In genomic region chr17:45663106-45663919, GRCm38 (mm10) we compare ENCODE assay signal across 9 mouse cellular contexts. TPM values are rescaled to one million over a fixed set of nuclear protein-coding genes. Genes with fewer than 3 reads are reported as not detected.
DNase-seq lines count a peak whose midpoint lies in the region; ATAC-seq and TF ChIP-seq lines count a peak whose summit lies in the region.
"Had no signal": no experiment of that assay in that cellular context is flagged by ENCODE, and none has a peak within 500 bp of the region (broad histone marks: within the 10 kb centered on the region; RNA-seq: fewer than 3 reads in every experiment).

No protein-coding gene starts in this region.

- H3K4me3 ChIP-seq in ES-E14 (ENCODE audit: insufficient read depth in 1 of 2, low read depth in 1 of 2, low read length in 2 of 2, poor library complexity in 1 of 2, severe bottlenecking in 1 of 2): no peak overlapping the region
- no peak overlapping the region for H3K4me3 ChIP-seq in forebrain, embryonic 16.5 days (replicated peaks; ENCODE audit: low read length)
- no peak overlapping the region for H3K4me3 ChIP-seq in hindbrain, embryonic 11.5 days (ENCODE audit: low read depth, low read length)
- no peak overlapping the region for H3K4me3 ChIP-seq in lung, embryonic 16.5 days (ENCODE audit: low read length)

- peaks cover 0 to 26% of the 10 kb centered on the region in 2 experiments; a peak in 2 of 4 replicates for H3K4me1 ChIP-seq in ES-E14 (ENCODE audit: control insufficient read depth in 2 of 2, insufficient read depth in 2 of 2, low read length in 2 of 2, poor library complexity in 1 of 2)
- H3K4me1 ChIP-seq in forebrain, embryonic 16.5 days (replicated peaks; ENCODE audit: control insufficient read depth, insufficient read depth, low read length): no peaks in the 10 kb centered on the region
- H3K4me1 ChIP-seq in hindbrain, embryonic 11.5 days (replicated peaks; ENCODE audit: control insufficient read depth, insufficient read depth, low read length): no peaks in the 10 kb centered on the region
- H3K4me1 ChIP-seq in lung, embryonic 16.5 days (replicated peaks; ENCODE audit: control insufficient read depth, insufficient read depth, low read length): no peaks in the 10 kb centered on the region

- WGBS in forebrain, embryonic 16.5 days: 19% methylated on average over 27 of the region's 27 CpGs
- 23% methylated on average over 27 of the region's 27 CpGs for WGBS in hindbrain, embryonic 11.5 days
- 27% methylated on average over 27 of the region's 27 CpGs for WGBS in lung, embryonic 16.5 days

- H3K27me3 ChIP-seq in forebrain, embryonic 16.5 days (replicated peaks; ENCODE audit: control insufficient read depth, insufficient read depth, low read length): no peaks in the 10 kb centered on the region
- no peaks in the 10 kb centered on the region for H3K27me3 ChIP-seq in hindbrain, embryonic 11.5 days (ENCODE audit: control insufficient read depth, insufficient read depth, low read length)
- no peaks in the 10 kb centered on the region for H3K27me3 ChIP-seq in lung, embryonic 16.5 days (ENCODE audit: control insufficient read depth, insufficient read depth, low read depth, low read length)

- in situ Hi-C loops in ES-E14 (cut with MboI; ENCODE audit: low sequenced_read_pairs in 2 of 2, unreplicated experiment in 2 of 2): no loop called here

- peak; percentile 70 for DNase-seq in ES-E14 (ENCODE audit: low read depth, low spot score)
- DNase-seq in cerebellum, adult 11-12 months: peak; percentile 81
- peak; percentile 90 for DNase-seq in hindbrain, embryonic 11.5 days (ENCODE audit: low spot score)
- peak; percentile 66 for DNase-seq in layer of hippocampus, adult 9-11 months
- DNase-seq in retina, adult 2 months (ENCODE audit: low read depth, low spot score): peak; percentile 49
- peak; percentile 73 to 77 for DNase-seq in thymus, postnatal 36 days

- H3K36me3 ChIP-seq in ES-E14 (ENCODE audit: control insufficient read depth, insufficient read depth, low read length, poor library complexity, severe bottlenecking): peaks cover 38% of the 10 kb centered on the region
- H3K36me3 ChIP-seq in forebrain, embryonic 16.5 days (ENCODE audit: control insufficient read depth, insufficient read depth): peaks cover 33% of the 10 kb centered on the region
- H3K36me3 ChIP-seq in hindbrain, embryonic 11.5 days (ENCODE audit: control insufficient read depth, insufficient read depth, low read length): peaks cover 3% of the 10 kb centered on the region
- peaks cover 20% of the 10 kb centered on the region for H3K36me3 ChIP-seq in lung, embryonic 16.5 days (ENCODE audit: control insufficient read depth, insufficient read depth, low read length)

- H3K27ac ChIP-seq in ES-E14 (ENCODE audit: insufficient read depth, low read depth, low read length, poor library complexity, severe bottlenecking): no peak overlapping the region
- H3K27ac ChIP-seq in forebrain, embryonic 16.5 days (ENCODE audit: low read length): no peak overlapping the region
- H3K27ac ChIP-seq in hindbrain, embryonic 11.5 days (ENCODE audit: low read depth, low read length): no peak overlapping the region
- no peak overlapping the region for H3K27ac ChIP-seq in lung, embryonic 16.5 days (ENCODE audit: low read length)
- H3K27ac ChIP-seq: macrophage had no signal

- peak overlapping the region; percentile 3; the same call in 1 of the 2 replicates for H3K4me2 ChIP-seq in forebrain, embryonic 16.5 days (ENCODE audit: low read length)
- no peak overlapping the region for H3K4me2 ChIP-seq in hindbrain, embryonic 11.5 days (replicated peaks; ENCODE audit: low read depth, low read length)
- H3K4me2 ChIP-seq in lung, embryonic 16.5 days (ENCODE audit: low read depth, low read length): peak overlapping the region; percentile 23; the same call in 1 of the 2 replicates

- H3K9ac ChIP-seq in ES-E14 (ENCODE audit: insufficient read depth, low read depth, low read length, poor library complexity, severe bottlenecking): peak overlapping the region; percentile 33; the same call in 1 of the 2 replicates
- no peak overlapping the region for H3K9ac ChIP-seq in forebrain, embryonic 16.5 days (replicated peaks; ENCODE audit: low read depth, low read length)
- H3K9ac ChIP-seq in hindbrain, embryonic 11.5 days (ENCODE audit: low read depth, low read length): no peak overlapping the region
- no peak overlapping the region for H3K9ac ChIP-seq in lung, embryonic 16.5 days (ENCODE audit: low read length)

- H3K9me3 ChIP-seq in ES-E14 (ENCODE audit: control insufficient read depth, insufficient read depth, low read depth, low read length): no peaks in the 10 kb centered on the region
- no peaks in the 10 kb centered on the region for H3K9me3 ChIP-seq in forebrain, embryonic 16.5 days (ENCODE audit: control insufficient read depth, low read length)
- no peaks in the 10 kb centered on the region for H3K9me3 ChIP-seq in hindbrain, embryonic 11.5 days (ENCODE audit: control insufficient read depth, low read length)
- H3K9me3 ChIP-seq in lung, embryonic 16.5 days (ENCODE audit: control insufficient read depth, low read length): no peaks in the 10 kb centered on the region

- peak; percentile 77 for ATAC-seq in forebrain, embryonic 16.5 days
- ATAC-seq in hindbrain, embryonic 11.5 days (ENCODE audit: low FRiP score): peak; percentile 53
- ATAC-seq in lung, embryonic 16.5 days (ENCODE audit: low read depth): peak; percentile 59

TF ChIP-seq in ES-E14, 5 proteins besides CTCF, POLR2A, EP300 and RAD21:
- TF ChIP-seq ZC3H11A (IDR thresholded peaks at IDR 0.05; ENCODE audit: borderline replicate concordance, low read depth, low read length) (0 out of 2 replicates have a peak, but pooled peaks have one; percentile 17), CHD2 (IDR thresholded peaks at IDR 0.05; ENCODE audit: low read depth, low read length) (no peak)

RNA-seq across cellular contexts. Expression of gene Capn11, which starts 4.2 kb away (rescaled TPM):
- total RNA-seq in ES-E14 (2012; rRNA removed): 0.48 TPM in 1 of 2 replicates, not detected in the other
- polyA plus RNA-seq in forebrain, embryonic 16.5 days (2015; fragmentation: Nextera tagmentation; extraction: Ambion mirVana): 0.85 and 1.5 TPM in 2 replicates
- 0.79 and 1.0 TPM in 2 replicates for polyA plus RNA-seq in hindbrain, embryonic 11.5 days (2014; fragmentation: Nextera tagmentation; extraction: Ambion mirVana)
- polyA plus RNA-seq in lung, embryonic 16.5 days (2015; fragmentation: Nextera tagmentation; extraction: Ambion mirVana): 0.72 and 0.78 TPM in 2 replicates

RNA-seq across cellular contexts. Expression of gene Mrpl14, which starts 22.8 kb away (rescaled TPM):
- 39.2 and 48.2 TPM in 2 replicates for total RNA-seq in ES-E14 (2012; rRNA removed)
- polyA plus RNA-seq in forebrain, embryonic 16.5 days (2015; fragmentation: Nextera tagmentation; extraction: Ambion mirVana): 93.4 and 112 TPM in 2 replicates
- polyA plus RNA-seq in hindbrain, embryonic 11.5 days (2014; fragmentation: Nextera tagmentation; extraction: Ambion mirVana): 105 and 109 TPM in 2 replicates
- polyA plus RNA-seq in lung, embryonic 16.5 days (2015; fragmentation: Nextera tagmentation; extraction: Ambion mirVana): 191 and 214 TPM in 2 replicates

RNA-seq across cellular contexts. Expression of gene Tmem63b, which starts 23.4 kb away (rescaled TPM):
- total RNA-seq in ES-E14 (2012; rRNA removed): 89.1 and 139 TPM in 2 replicates
- 126 and 140 TPM in 2 replicates for polyA plus RNA-seq in forebrain, embryonic 16.5 days (2015; fragmentation: Nextera tagmentation; extraction: Ambion mirVana)
- 48.6 and 50.3 TPM in 2 replicates for polyA plus RNA-seq in hindbrain, embryonic 11.5 days (2014; fragmentation: Nextera tagmentation; extraction: Ambion mirVana)
- polyA plus RNA-seq in lung, embryonic 16.5 days (2015; fragmentation: Nextera tagmentation; extraction: Ambion mirVana): 52.7 and 55.6 TPM in 2 replicates
